Mouse (Mus musculus): ENCODE results near the gene Il16. TPM values are rescaled to one million over a fixed set of nuclear protein-coding genes. Genes with fewer than 3 reads are reported as not detected.

Gene Il16
- polyA plus RNA-seq, 1 experiment from 2014 or later: 1.1 TPM

DNA sequence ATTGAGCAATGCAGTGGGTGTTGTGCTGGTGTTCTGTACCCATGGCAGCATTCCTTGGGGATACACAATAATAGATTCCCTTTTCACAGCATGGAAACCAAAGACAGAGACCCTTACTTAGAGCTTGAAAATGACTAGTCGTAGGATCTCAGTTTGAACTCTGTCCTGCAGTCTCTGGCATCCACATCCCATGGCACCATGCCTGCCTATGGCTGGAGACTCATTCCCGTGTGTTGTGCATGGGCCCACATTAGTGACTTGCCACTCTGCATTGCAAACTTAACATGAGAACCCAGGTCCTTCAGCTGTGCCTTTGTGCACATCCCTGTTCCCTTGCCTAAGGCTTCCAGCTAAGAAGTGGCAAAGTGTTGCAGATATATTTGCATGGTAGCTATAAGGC, 100.8 kb downstream of the Il16 start:
- Histone ChIP-seq H3K9ac (ENCODE audit: low read length) (no peak overlapping the region), H3K27ac (ENCODE audit: low read depth, low read length) (no peak overlapping the region), H3K4me1 (ENCODE audit: control insufficient read depth, insufficient read depth, low read length) (no peaks in the 10 kb centered on the region), H3K36me3 (ENCODE audit: control insufficient read depth, insufficient read depth, low read length) (no peaks in the 10 kb centered on the region), H3K4me2 (no peak overlapping the region), H3K4me3 (ENCODE audit: low read depth, low read length) (no peak overlapping the region), H3K27me3 (ENCODE audit: control insufficient read depth, insufficient read depth, low read length) (no peaks in the 10 kb centered on the region), H3K9me3 (ENCODE audit: control insufficient read depth, low read length) (no peaks in the 10 kb centered on the region)
- 92% methylated on average over 2 of the region's 2 CpGs for WGBS
- DNase-seq (ENCODE audit: low spot score, missing footprints) (no peak), ATAC-seq (ENCODE audit: low FRiP score) (no peak)

DNA sequence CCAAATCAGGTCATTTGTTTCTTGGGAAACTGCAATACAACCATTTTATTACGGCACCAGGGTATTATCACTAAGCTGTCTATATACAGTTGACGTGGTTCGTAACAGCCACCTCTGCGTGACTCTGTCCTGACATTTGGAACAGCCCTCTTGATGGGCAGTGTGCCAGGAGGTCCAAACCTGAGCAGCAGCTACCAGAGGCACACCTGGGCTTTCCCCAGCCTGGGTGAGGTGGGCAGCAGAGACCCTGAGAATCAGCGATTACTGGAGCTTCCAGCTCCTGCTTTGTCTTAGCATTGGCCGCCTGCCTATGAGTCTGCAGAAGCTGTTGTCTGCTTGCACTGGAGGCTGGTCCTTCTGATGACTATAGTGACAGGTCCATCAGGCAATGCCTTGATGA, 101.9 kb downstream of the Il16 start:
- ATAC-seq (ENCODE audit: low FRiP score) (no peak), DNase-seq (ENCODE audit: low spot score, missing footprints) (no peak)
- H3K9me3 ChIP-seq (ENCODE audit: control insufficient read depth, low read length): no peaks in the 10 kb centered on the region
- no peak overlapping the region for H3K4me3 ChIP-seq (ENCODE audit: low read depth, low read length)
- no peak overlapping the region for H3K9ac ChIP-seq (ENCODE audit: low read length)
- no peak overlapping the region for H3K27ac ChIP-seq (ENCODE audit: low read depth, low read length)
- no peaks in the 10 kb centered on the region for H3K4me1 ChIP-seq (ENCODE audit: control insufficient read depth, insufficient read depth, low read length)
- H3K36me3 ChIP-seq (ENCODE audit: control insufficient read depth, insufficient read depth, low read length): no peaks in the 10 kb centered on the region
- no peak overlapping the region for H3K4me2 ChIP-seq
- WGBS: 88% methylated on average over 6 of the region's 6 CpGs
- H3K27me3 ChIP-seq (ENCODE audit: control insufficient read depth, insufficient read depth, low read length): no peaks in the 10 kb centered on the region

DNA sequence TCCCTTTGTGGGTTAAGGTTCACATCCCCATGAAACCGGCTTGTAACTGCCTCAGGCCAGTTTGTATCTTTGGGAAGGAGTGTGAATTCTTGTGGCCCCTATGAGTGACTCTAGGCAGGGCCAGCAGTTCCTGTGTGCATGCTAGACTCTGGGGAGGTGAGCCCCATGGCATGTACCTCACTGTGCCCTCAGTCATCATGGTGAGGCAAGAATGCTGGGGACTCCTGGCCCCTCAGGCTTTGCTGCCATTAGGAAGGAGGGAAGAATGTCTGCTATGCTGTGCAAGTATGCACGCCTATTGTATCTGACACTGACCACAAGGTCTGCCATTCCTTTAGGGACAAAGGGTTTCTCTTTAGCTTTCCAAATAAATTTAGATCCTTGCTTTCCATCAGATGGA, 104.4 kb downstream of the Il16 start:
- Histone ChIP-seq H3K9ac (ENCODE audit: low read length) (no peak overlapping the region; the same call in 1 of the 2 replicates), H3K27me3 (ENCODE audit: control insufficient read depth, insufficient read depth, low read length) (no peaks in the 10 kb centered on the region), H3K4me2 (no peak overlapping the region), H3K36me3 (ENCODE audit: control insufficient read depth, insufficient read depth, low read length) (no peaks in the 10 kb centered on the region), H3K4me3 (ENCODE audit: low read depth, low read length) (no peak overlapping the region), H3K9me3 (ENCODE audit: control insufficient read depth, low read length) (no peaks in the 10 kb centered on the region), H3K27ac (ENCODE audit: low read depth, low read length) (no peak overlapping the region), H3K4me1 (ENCODE audit: control insufficient read depth, insufficient read depth, low read length) (no peaks in the 10 kb centered on the region)
- WGBS: 76% methylated on average over 2 of the region's 2 CpGs
- DNase-seq (ENCODE audit: low spot score, missing footprints) (no peak), ATAC-seq (ENCODE audit: low FRiP score) (no peak)

DNA sequence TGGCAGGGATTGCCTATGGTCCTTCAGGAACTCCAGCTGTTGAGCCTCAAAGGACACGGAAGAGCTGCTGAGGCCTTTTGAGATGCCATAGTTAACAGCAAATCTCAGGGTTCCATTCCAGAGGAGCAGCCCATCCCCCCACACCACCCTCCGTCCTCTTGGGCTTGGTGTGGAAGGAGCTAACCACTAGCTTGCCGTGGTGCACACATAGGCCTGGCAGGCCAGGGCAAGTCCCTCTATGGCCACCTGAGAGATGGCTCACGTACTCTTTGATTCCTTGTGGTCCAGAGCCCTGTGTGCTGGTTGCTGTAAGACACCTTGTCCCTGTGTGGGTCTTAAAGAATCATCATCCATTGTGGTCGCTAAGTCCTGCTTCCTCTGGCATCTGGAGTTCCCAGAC, 104.9 kb downstream of the Il16 start:
- no peak overlapping the region for H3K9ac ChIP-seq (ENCODE audit: low read length)
- 90% methylated on average over 5 of the region's 5 CpGs for WGBS
- DNase-seq (ENCODE audit: low spot score, missing footprints) (no peak), ATAC-seq (ENCODE audit: low FRiP score) (no peak)
- H3K4me3 ChIP-seq (ENCODE audit: low read depth, low read length): no peak overlapping the region
- no peak overlapping the region for H3K4me2 ChIP-seq
- no peaks in the 10 kb centered on the region for H3K27me3 ChIP-seq (ENCODE audit: control insufficient read depth, insufficient read depth, low read length)
- H3K36me3 ChIP-seq (ENCODE audit: control insufficient read depth, insufficient read depth, low read length): no peaks in the 10 kb centered on the region
- H3K4me1 ChIP-seq (ENCODE audit: control insufficient read depth, insufficient read depth, low read length): no peaks in the 10 kb centered on the region
- H3K27ac ChIP-seq (ENCODE audit: low read depth, low read length): no peak overlapping the region
- no peaks in the 10 kb centered on the region for H3K9me3 ChIP-seq (ENCODE audit: control insufficient read depth, low read length)

GRCm38 (mm10) chr7:83639084-83639483, 106.4 kb downstream of the Il16 start:
- Histone ChIP-seq H3K4me3 (ENCODE audit: low read depth, low read length) (no peak overlapping the region), H3K4me2 (no peak overlapping the region), H3K9ac (ENCODE audit: low read length) (no peak overlapping the region), H3K4me1 (ENCODE audit: control insufficient read depth, insufficient read depth, low read length) (no peaks in the 10 kb centered on the region), H3K9me3 (ENCODE audit: control insufficient read depth, low read length) (no peaks in the 10 kb centered on the region), H3K27me3 (ENCODE audit: control insufficient read depth, insufficient read depth, low read length) (no peaks in the 10 kb centered on the region), H3K36me3 (ENCODE audit: control insufficient read depth, insufficient read depth, low read length) (no peaks in the 10 kb centered on the region), H3K27ac (ENCODE audit: low read depth, low read length) (no peak overlapping the region)
- ATAC-seq (ENCODE audit: low FRiP score) (no peak), DNase-seq (ENCODE audit: low spot score, missing footprints) (no peak)
- 87% methylated on average over 3 of the region's 3 CpGs for WGBS

- no peak overlapping the region for H3K9ac ChIP-seq (ENCODE audit: low read length)
- no peak overlapping the region for H3K4me2 ChIP-seq
- H3K4me3 ChIP-seq (ENCODE audit: low read depth, low read length): no peak overlapping the region
- no peak overlapping the region for H3K27ac ChIP-seq (ENCODE audit: low read depth, low read length)
- DNase-seq (ENCODE audit: low spot score, missing footprints) (no peak), ATAC-seq (ENCODE audit: low FRiP score) (no peak)
- 91% methylated on average over 8 of the region's 8 CpGs for WGBS
- H3K9me3 ChIP-seq (ENCODE audit: control insufficient read depth, low read length): no peaks in the 10 kb centered on the region
- no peaks in the 10 kb centered on the region for H3K4me1 ChIP-seq (ENCODE audit: control insufficient read depth, insufficient read depth, low read length)
- no peaks in the 10 kb centered on the region for H3K27me3 ChIP-seq (ENCODE audit: control insufficient read depth, insufficient read depth, low read length)
- H3K36me3 ChIP-seq (ENCODE audit: control insufficient read depth, insufficient read depth, low read length): no peaks in the 10 kb centered on the region
Observed at GRCm38 (mm10) chr7:83637781-83638583, 107.5 kb downstream of the Il16 start.

- 93% methylated on average over 8 of the region's 8 CpGs for WGBS
Observed at GRCm38 (mm10) chr7:83636425-83636824, 109.1 kb downstream of the Il16 start.

DNA sequence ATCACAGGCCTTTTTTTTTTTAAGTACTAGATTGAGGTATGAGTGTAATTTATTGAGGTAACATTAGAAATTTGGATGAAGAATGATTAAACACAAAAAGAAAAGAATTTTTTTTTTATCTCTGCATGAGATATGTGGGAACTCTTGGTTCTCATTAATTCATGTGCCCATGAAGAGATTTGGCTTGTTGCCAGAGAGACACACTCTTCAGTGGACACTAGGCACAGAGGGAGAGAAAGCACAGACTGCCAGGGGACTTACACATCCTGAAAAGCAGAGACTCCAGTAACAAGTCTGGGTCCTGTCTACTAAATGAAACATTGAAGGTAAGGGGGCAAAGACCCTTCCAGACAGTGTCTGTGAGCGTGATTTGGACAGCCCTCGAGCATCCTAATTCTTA, 109.8 kb downstream of the Il16 start:
- no peak overlapping the region for H3K27ac ChIP-seq (ENCODE audit: low read depth, low read length)

More at GRCm38 (mm10) chr7:83636425-83636824, 109.1 kb downstream of the Il16 start:
- Histone ChIP-seq H3K36me3 (ENCODE audit: control insufficient read depth, insufficient read depth, low read length) (no peaks in the 10 kb centered on the region), H3K4me2 (no peak overlapping the region), H3K4me1 (ENCODE audit: control insufficient read depth, insufficient read depth, low read length) (peaks cover 5% of the 10 kb centered on the region), H3K27me3 (ENCODE audit: control insufficient read depth, insufficient read depth, low read length) (no peaks in the 10 kb centered on the region), H3K9ac (ENCODE audit: low read length) (no peak overlapping the region), H3K27ac (ENCODE audit: low read depth, low read length) (no peak overlapping the region), H3K9me3 (ENCODE audit: control insufficient read depth, low read length) (no peaks in the 10 kb centered on the region), H3K4me3 (ENCODE audit: low read depth, low read length) (no peak overlapping the region)
- DNase-seq (ENCODE audit: low spot score, missing footprints) (no peak), ATAC-seq (ENCODE audit: low FRiP score) (no peak)

GRCm38 (mm10) chr7:83633856-83634255, 111.7 kb downstream of the Il16 start:
- Histone ChIP-seq H3K36me3 (ENCODE audit: control insufficient read depth, insufficient read depth, low read length) (no peaks in the 10 kb centered on the region), H3K27ac (ENCODE audit: low read depth, low read length) (no peak overlapping the region), H3K4me3 (ENCODE audit: low read depth, low read length) (no peak overlapping the region), H3K4me2 (no peak overlapping the region), H3K27me3 (ENCODE audit: control insufficient read depth, insufficient read depth, low read length) (no peaks in the 10 kb centered on the region), H3K9me3 (ENCODE audit: control insufficient read depth, low read length) (no peaks in the 10 kb centered on the region), H3K9ac (ENCODE audit: low read length) (no peak overlapping the region), H3K4me1 (ENCODE audit: control insufficient read depth, insufficient read depth, low read length) (peaks cover 5% of the 10 kb centered on the region)
- ATAC-seq (ENCODE audit: low FRiP score): no peak
- DNase-seq (ENCODE audit: low spot score, missing footprints): no peak
- 96% methylated on average over 6 of the region's 6 CpGs for WGBS

More for the DNA sequence above, 109.8 kb downstream of the Il16 start:
- Histone ChIP-seq H3K36me3 (ENCODE audit: control insufficient read depth, insufficient read depth, low read length) (no peaks in the 10 kb centered on the region), H3K4me3 (ENCODE audit: low read depth, low read length) (no peak overlapping the region), H3K4me1 (ENCODE audit: control insufficient read depth, insufficient read depth, low read length) (peaks cover 5% of the 10 kb centered on the region), H3K9me3 (ENCODE audit: control insufficient read depth, low read length) (no peaks in the 10 kb centered on the region), H3K4me2 (no peak overlapping the region), H3K27me3 (ENCODE audit: control insufficient read depth, insufficient read depth, low read length) (no peaks in the 10 kb centered on the region), H3K9ac (ENCODE audit: low read length) (no peak overlapping the region)
- DNase-seq (ENCODE audit: low spot score, missing footprints): no peak
- WGBS: 90% methylated on average over 2 of the region's 2 CpGs
- ATAC-seq (ENCODE audit: low FRiP score): no peak

All from midbrain, embryonic 11.5 days (tissue).